Mouse (Mus musculus) induced T-regulatory cell, adult 2 months (primary cell): ENCODE data around the gene Foxj3.
"Not testable (repeated sequence)": the region's sequence is repeated elsewhere in the genome, so short reads cannot be mapped to it uniquely, and the experiment has no call there.

ENCODE experiments used
- DNase-seq: peaks from one replicate; pipeline ENCODE4 v3.0.0-alpha.2; 2012; ENCODE audit warnings: low read depth

The Foxj3 gene

GRCm38 (mm10) chr4:119536615-119537014, at the start of gene Foxj3:
Gene Foxj3 (plus strand): TSS chr4:119537004.
- not testable (repeated sequence) for DNase-seq

- DNase-seq: no peak
Measured at GRCm38 (mm10) chr4:119489666-119490065, 47.1 kb upstream of the Foxj3 start.

GRCm38 (mm10) chr4:119490806-119491205, 46.0 kb upstream of the Foxj3 start:
- DNase-seq: peak; percentile 64

- peak; percentile 60 for DNase-seq
Measured at GRCm38 (mm10) chr4:119492291-119492932, 44.4 kb upstream of the Foxj3 start, which contains the start of gene Rimkla. Gene Rimkla (minus strand): TSS chr4:119492628.

- DNase-seq: no peak
Measured at GRCm38 (mm10) chr4:119492933-119493327, 43.9 kb upstream of the Foxj3 start.

GRCm38 (mm10) chr4:119498319-119498848, 38.4 kb upstream of the Foxj3 start:
- DNase-seq: no peak

- DNase-seq: peak; percentile 29
Measured at GRCm38 (mm10) chr4:119511591-119511990, 25.2 kb upstream of the Foxj3 start.

GRCm38 (mm10) chr4:119512731-119513141, 24.1 kb upstream of the Foxj3 start:
- DNase-seq: no peak

- DNase-seq: no peak
Measured at GRCm38 (mm10) chr4:119523575-119523974, 13.2 kb upstream of the Foxj3 start.

GRCm38 (mm10) chr4:119524010-119524409, 12.8 kb upstream of the Foxj3 start:
- no peak for DNase-seq

GRCm38 (mm10) chr4:119524466-119524865, 12.3 kb upstream of the Foxj3 start:
- no peak for DNase-seq

GRCm38 (mm10) chr4:119526329-119526845, 10.4 kb upstream of the Foxj3 start:
- no peak for DNase-seq

GRCm38 (mm10) chr4:119531813-119532212, 5.0 kb upstream of the Foxj3 start:
- DNase-seq: peak; percentile 56

GRCm38 (mm10) chr4:119535103-119535502, 1.7 kb upstream of the Foxj3 start:
- DNase-seq: no peak

GRCm38 (mm10) chr4:119537436-119537835, 632 bp downstream of the Foxj3 start:
- no peak for DNase-seq

GRCm38 (mm10) chr4:119539031-119539824, 2.4 kb downstream of the Foxj3 start, which contains the start of gene Frg2f1:
Gene Frg2f1 (minus strand): TSS chr4:119539529.
- DNase-seq: peak; percentile 95

- peak; percentile 80 for DNase-seq
Measured at GRCm38 (mm10) chr4:119539836-119540532, 3.2 kb downstream of the Foxj3 start.

GRCm38 (mm10) chr4:119540533-119540890, 3.7 kb downstream of the Foxj3 start:
- DNase-seq: no peak

- DNase-seq: no peak
Measured at GRCm38 (mm10) chr4:119550864-119551263, 14.1 kb downstream of the Foxj3 start.

- no peak for DNase-seq
Measured at GRCm38 (mm10) chr4:119555466-119555865, 18.7 kb downstream of the Foxj3 start.

GRCm38 (mm10) chr4:119563136-119563535, 26.3 kb downstream of the Foxj3 start:
- no peak for DNase-seq

- no peak for DNase-seq
Measured at GRCm38 (mm10) chr4:119566322-119566835, 29.6 kb downstream of the Foxj3 start.
